Mouse (Mus musculus) spleen, adult 2 months (tissue): ENCODE measurements around the gene Rbms3.

Experiments used
- CTCF ChIP-seq: fragments of 200-500 bp; IDR thresholded peaks from 2 replicates; pipeline ENCODE4 v1.5.1; 2011; ENCODE audit warnings: mild to moderate bottlenecking, inconsistent platforms; ENCODE audit not compliant: insufficient read depth, insufficient read length, insufficient replicate concordance; ENCODE audit errors: extremely low read depth
- POLR2A ChIP-seq: fragments of 200-500 bp; IDR thresholded peaks from 2 replicates; pipeline ENCODE4 v1.6.1; 2011; ENCODE audit warnings: low read depth, low read length, inconsistent platforms

DNA sequence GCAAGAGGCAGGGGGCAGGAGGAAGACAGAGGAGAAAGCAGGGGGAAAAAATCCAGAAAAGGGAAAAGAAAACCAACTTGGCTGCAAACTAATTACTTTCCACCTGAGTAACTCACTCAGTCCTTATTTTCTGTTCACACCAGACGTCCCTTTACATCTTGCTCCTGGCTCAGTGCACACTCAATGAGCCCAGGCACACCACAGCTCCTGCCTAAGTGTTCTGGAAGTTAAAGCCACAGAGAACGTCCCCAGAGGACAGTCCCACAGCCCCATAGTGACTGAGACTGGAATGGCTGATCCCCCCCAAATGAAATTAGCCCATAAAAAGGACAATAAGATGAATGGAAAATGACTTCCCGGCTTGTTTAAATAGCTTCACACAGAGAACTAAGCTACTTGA lies 265.1 kb downstream of the Rbms3 start:
- no peak for TF ChIP-seq CTCF
- no peak for TF ChIP-seq POLR2A
